Mouse (Mus musculus) embryonic fibroblast, embryonic 13.5 days (primary cell): ENCODE measurements at regions not wholly inside any gene's neighbourhood (a gene's known extent, or its start where the extent isn't known, plus 50 kb on each side); places are given as distances from the start of the nearest gene placed in this dataset.

Experiments used
- CTCF ChIP-seq: IDR thresholded peaks from 2 replicates; pipeline ENCODE4 v1.5.1; 2011; ENCODE audit warnings: mild to moderate bottlenecking, control low read depth, low read length, moderate library complexity, borderline replicate concordance; ENCODE audit not compliant: insufficient read depth
- POLR2A ChIP-seq: IDR thresholded peaks from 2 replicates; pipeline ENCODE4 v1.6.1; 2011; ENCODE audit warnings: low read depth, mild to moderate bottlenecking, control low read depth, low read length, moderate library complexity

DNA sequence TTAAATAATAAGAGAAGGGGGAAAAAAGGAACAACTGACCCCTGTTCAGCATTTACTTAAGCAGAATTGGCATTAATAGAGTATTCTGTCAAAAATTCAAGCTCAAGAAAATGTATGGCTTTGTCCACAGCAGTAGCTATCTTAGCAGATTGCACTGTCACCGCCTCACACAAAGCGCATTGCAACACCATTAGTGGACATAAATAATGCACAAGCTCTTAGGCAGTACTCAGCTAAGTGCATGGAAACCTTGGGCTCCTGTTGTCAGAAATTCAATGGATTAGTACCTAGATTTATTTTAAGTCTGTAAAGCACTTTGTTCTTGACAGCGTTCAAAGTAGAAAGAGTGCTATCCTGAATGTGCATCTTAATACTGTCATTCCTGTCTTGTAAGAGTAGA is 811.1 kb upstream of the Klhl1 start:
- TF ChIP-seq POLR2A, result no peak
- no peak for TF ChIP-seq CTCF
